Mouse (Mus musculus): ENCODE measurements around the gene Gtsf2.

Gene Gtsf2

DNA sequence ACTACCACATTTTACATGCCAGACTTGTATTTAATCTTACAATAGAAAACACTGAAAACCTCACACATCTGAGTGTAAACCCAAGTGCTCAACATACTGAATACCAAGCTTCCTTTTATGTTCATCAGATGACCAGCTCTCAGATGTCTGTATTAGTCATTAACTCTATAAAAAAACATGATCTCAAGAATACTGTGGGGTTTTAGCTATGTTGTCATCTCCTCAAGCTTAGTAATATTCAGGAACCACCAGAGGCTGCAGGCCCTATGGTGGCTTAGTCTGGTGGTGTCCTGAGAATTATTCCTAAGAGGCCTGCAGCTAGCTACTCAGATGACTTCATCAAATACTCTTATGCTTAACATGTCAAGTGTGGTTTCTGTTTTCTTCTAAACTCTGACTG is 54.7 kb downstream of the Gtsf2 start:
- DNase-seq (ENCODE audit: low read depth, low spot score), result no peak
